Comparison of ENCODE assay signal across 8 mouse cellular contexts in genomic region chr9:52678179-52678838, GRCm38 (mm10). TPM values are rescaled to one million over a fixed set of nuclear protein-coding genes. Genes with fewer than 3 reads are reported as not detected.
DNase-seq lines count a peak whose midpoint lies in the region; ATAC-seq and TF ChIP-seq lines count a peak whose summit lies in the region.

No protein-coding gene starts in this region.

- peaks cover 67% of the 10 kb centered on the region for H3K27me3 ChIP-seq in lung, embryonic 15.5 days
- peaks cover 49% of the 10 kb centered on the region for H3K27me3 ChIP-seq in embryonic facial prominence, embryonic 12.5 days
- H3K27me3 ChIP-seq in hindbrain, embryonic 14.5 days (ENCODE audit: control insufficient read depth, insufficient read depth, low read length) = peaks cover 16% of the 10 kb centered on the region; the same call in 1 of the 2 replicates
- peaks cover 45% of the 10 kb centered on the region for H3K27me3 ChIP-seq in limb, embryonic 14.5 days (ENCODE audit: control insufficient read depth, insufficient read depth, low read length)

- H3K36me3 ChIP-seq in lung, embryonic 15.5 days = no peaks in the 10 kb centered on the region
- H3K36me3 ChIP-seq in embryonic facial prominence, embryonic 12.5 days = no peaks in the 10 kb centered on the region
- H3K36me3 ChIP-seq in hindbrain, embryonic 14.5 days (replicated peaks; ENCODE audit: control insufficient read depth, insufficient read depth) = no peaks in the 10 kb centered on the region
- no peaks in the 10 kb centered on the region for H3K36me3 ChIP-seq in limb, embryonic 14.5 days (ENCODE audit: control insufficient read depth, insufficient read depth, low read length)

- H3K4me1 ChIP-seq in lung, embryonic 15.5 days = peaks cover 13% of the 10 kb centered on the region
- peaks cover 10% of the 10 kb centered on the region for H3K4me1 ChIP-seq in embryonic facial prominence, embryonic 12.5 days
- peaks cover 7% of the 10 kb centered on the region for H3K4me1 ChIP-seq in hindbrain, embryonic 14.5 days (replicated peaks; ENCODE audit: control insufficient read depth, insufficient read depth, low read length)
- H3K4me1 ChIP-seq in limb, embryonic 14.5 days (ENCODE audit: control insufficient read depth, insufficient read depth, low read length) = no peaks in the 10 kb centered on the region; the same call in 1 of the 2 replicates

- H3K9me3 ChIP-seq in lung, embryonic 15.5 days = no peaks in the 10 kb centered on the region
- no peaks in the 10 kb centered on the region for H3K9me3 ChIP-seq in embryonic facial prominence, embryonic 12.5 days
- no peaks in the 10 kb centered on the region for H3K9me3 ChIP-seq in hindbrain, embryonic 14.5 days (ENCODE audit: control insufficient read depth, low read length)
- H3K9me3 ChIP-seq in limb, embryonic 14.5 days (ENCODE audit: control insufficient read depth, low read length) = no peaks in the 10 kb centered on the region

- H3K4me3 ChIP-seq in lung, embryonic 15.5 days = peak overlapping the region; percentile 36
- peak overlapping the region; percentile 43 for H3K4me3 ChIP-seq in embryonic facial prominence, embryonic 12.5 days
- peak overlapping the region; percentile 79 for H3K4me3 ChIP-seq in hindbrain, embryonic 14.5 days (replicated peaks; ENCODE audit: low read length)
- peak overlapping the region; percentile 42 for H3K4me3 ChIP-seq in limb, embryonic 14.5 days (replicated peaks; ENCODE audit: low read length)

- H3K27ac ChIP-seq in lung, embryonic 15.5 days = no peak overlapping the region
- no peak overlapping the region for H3K27ac ChIP-seq in embryonic facial prominence, embryonic 12.5 days
- H3K27ac ChIP-seq in hindbrain, embryonic 14.5 days = peak overlapping the region; percentile 87
- H3K27ac ChIP-seq in limb, embryonic 14.5 days (replicated peaks; ENCODE audit: low read depth, low read length) = no peak overlapping the region

- no peak for ATAC-seq in lung, embryonic 15.5 days (ENCODE audit: borderline replicate concordance, extremely low read depth, low FRiP score, low TSS enrichment)
- ATAC-seq in embryonic facial prominence, embryonic 12.5 days (ENCODE audit: insufficient number of reproducible peaks, insufficient read depth, low FRiP score, low TSS enrichment) = no peak
- ATAC-seq in hindbrain, embryonic 14.5 days (ENCODE audit: low FRiP score) = peak; percentile 21; the same call in 1 of the 2 replicates
- ATAC-seq in limb, embryonic 14.5 days (ENCODE audit: low FRiP score, low read depth) = no peak

- H3K4me2 ChIP-seq in lung, embryonic 15.5 days = peak overlapping the region; percentile 65
- peak overlapping the region; percentile 72 for H3K4me2 ChIP-seq in embryonic facial prominence, embryonic 12.5 days (replicated peaks)
- peak overlapping the region; percentile 74 for H3K4me2 ChIP-seq in hindbrain, embryonic 14.5 days (replicated peaks)
- H3K4me2 ChIP-seq in limb, embryonic 14.5 days (replicated peaks; ENCODE audit: low read depth, low read length, severe bottlenecking) = peak overlapping the region; percentile 82

- no peak overlapping the region for H3K9ac ChIP-seq in lung, embryonic 15.5 days
- no peak overlapping the region for H3K9ac ChIP-seq in embryonic facial prominence, embryonic 12.5 days
- peak overlapping the region; percentile 89 for H3K9ac ChIP-seq in hindbrain, embryonic 14.5 days
- no peak overlapping the region; the same call in 1 of the 2 replicates for H3K9ac ChIP-seq in limb, embryonic 14.5 days (ENCODE audit: low read depth, low read length, severe bottlenecking)

- 2% methylated on average over 28 of the region's 28 CpGs for WGBS in lung, embryonic 15.5 days
- 1% methylated on average over 28 of the region's 28 CpGs for WGBS in embryonic facial prominence, embryonic 12.5 days
- under 1% methylated on average over 28 of the region's 28 CpGs for WGBS in hindbrain, embryonic 14.5 days
- WGBS in limb, embryonic 14.5 days = 3% methylated on average over 24 of the region's 28 CpGs

- TF ChIP-seq POLR2A in limb, embryonic 14.5 days (IDR thresholded peaks at IDR 0.05; ENCODE audit: borderline replicate concordance, extremely low read depth, insufficient read depth, insufficient read length) = no peak

- DNase-seq in lung, postnatal 25 days (ENCODE audit: low spot score) = no peak
- DNase-seq in hindbrain, embryonic 14.5 days (ENCODE audit: low spot score) = peak; percentile 42
- no peak for DNase-seq in limb, embryonic 14.5 days (ENCODE audit: low spot score)
- peak; percentile 29 to 39 for DNase-seq in right cerebral cortex, postnatal 36 days (ENCODE audit: low spot score in 2 of 2)
- DNase-seq in B cell, adult 2 months = no peak
- no peak for DNase-seq in testis, postnatal 10 days (ENCODE audit: low spot score)

RNA-seq across cellular contexts. Expression of gene AI593442, which starts 1.3 kb away (rescaled TPM):
- polyA plus RNA-seq in lung, embryonic 15.5 days (2015; fragmentation: Nextera tagmentation; extraction: Ambion mirVana) = 0.21 and 0.39 TPM in 2 replicates
- 2.3 and 2.4 TPM in 2 replicates for polyA plus RNA-seq in embryonic facial prominence, embryonic 12.5 days (2016; fragmentation: Nextera tagmentation; extraction: Ambion mirVana)
- polyA plus RNA-seq in hindbrain, embryonic 14.5 days (2014; fragmentation: Nextera tagmentation; extraction: Ambion mirVana) = 71.6 and 90.8 TPM in 2 replicates
- 1.3 and 1.4 TPM in 2 replicates for polyA plus RNA-seq in limb, embryonic 14.5 days (2012; rRNA removed)
- 3.4 and 3.8 TPM in 2 replicates for polyA plus RNA-seq in limb, embryonic 14.5 days (2014; fragmentation: Nextera tagmentation; extraction: Ambion mirVana)

Comparison
In these comparisons a context has a peak if more than half of its experiments do, and no peak if none do; other contexts are left out.
1. DNase-seq: peak in hindbrain, embryonic 14.5 days (single experiment) and right cerebral cortex, postnatal 36 days (2 of 2); none in lung, postnatal 25 days (single experiment), limb, embryonic 14.5 days (single experiment), B cell, adult 2 months (0 of 2) and testis, postnatal 10 days (single experiment).
2. RNA of gene AI593442, which starts 1.3 kb away (polyA plus RNA-seq): 71.6 to 90.8 TPM in hindbrain, embryonic 14.5 days; 1.3 to 3.8 TPM in limb, embryonic 14.5 days, 2.3 to 2.4 TPM in embryonic facial prominence, embryonic 12.5 days and 0.21 to 0.39 TPM in lung, embryonic 15.5 days; every median in the first group is over 10 times any median in the second.
3. Peak in every context shown above with its lines, with median percentiles within 50 percentile points of each other: H3K4me2 ChIP-seq and H3K4me3 ChIP-seq.